ENCODE assay signal across 28 mouse cellular contexts in genomic region chr17:50159816-50160215, GRCm38 (mm10). TPM values are rescaled to one million over a fixed set of nuclear protein-coding genes. Genes with fewer than 3 reads are reported as not detected.
DNase-seq lines count a peak whose midpoint lies in the region; ATAC-seq lines count a peak whose summit lies in the region.
"Had no signal": no experiment of that assay in that cellular context is flagged by ENCODE, and none has a peak within 500 bp of the region (broad histone marks: within the 10 kb centered on the region; RNA-seq: fewer than 3 reads in every experiment).

No protein-coding gene starts in this region.

- no peak for DNase-seq in forebrain, embryonic 10.5 days (ENCODE audit: extremely low spot score, low spot score)
- peak; percentile 54 to 56 for DNase-seq in spleen, postnatal 36 days (ENCODE audit: low spot score in 2 of 2)
- DNase-seq in spleen, postnatal 10 days (ENCODE audit: low spot score in 2 of 2): no peak
- no peak for DNase-seq in cerebellum, postnatal 4 days (ENCODE audit: low spot score in 2 of 2)
- no peak for DNase-seq in adrenal gland, postnatal 4 days (ENCODE audit: low spot score in 2 of 2)
- DNase-seq: adrenal gland, postnatal 25 days; cerebellum, adult 2 months; cerebellum, postnatal 14 days; gastrocnemius, adult 2 months; heart, postnatal 14 days; kidney, adult 18-20 months; kidney, postnatal 25 days; lung, embryonic 14.5 days; lung, postnatal 14 days; right cerebral cortex, adult 18-20 months; thymus, postnatal 14 days had no signal

- peaks cover 7% of the 10 kb centered on the region for H3K9me3 ChIP-seq in forebrain, embryonic 10.5 days
- H3K9me3 ChIP-seq in forebrain, embryonic 13.5 days (replicated peaks): no peaks in the 10 kb centered on the region; the same call in 1 of the 2 replicates
- H3K9me3 ChIP-seq: hindbrain, embryonic 15.5 days had no signal

- peaks cover 10% of the 10 kb centered on the region for H3K36me3 ChIP-seq in forebrain, embryonic 10.5 days (replicated peaks)
- H3K36me3 ChIP-seq in forebrain, embryonic 13.5 days (ENCODE audit: poor library complexity, severe bottlenecking): peaks cover 6% of the 10 kb centered on the region; the same call in 1 of the 2 replicates
- H3K36me3 ChIP-seq: hindbrain, embryonic 10.5 days had no signal

- no peaks in the 10 kb centered on the region for H3K27me3 ChIP-seq in forebrain, embryonic 10.5 days (ENCODE audit: poor library complexity, severe bottlenecking)
- no peaks in the 10 kb centered on the region for H3K27me3 ChIP-seq in forebrain, embryonic 13.5 days
- H3K27me3 ChIP-seq: hindbrain, embryonic 15.5 days; kidney, embryonic 15.5 days; limb, embryonic 13.5 days had no signal

- H3K4me1 ChIP-seq in forebrain, embryonic 10.5 days: no peaks in the 10 kb centered on the region
- H3K4me1 ChIP-seq in forebrain, embryonic 13.5 days: no peaks in the 10 kb centered on the region
- H3K4me1 ChIP-seq: hindbrain, embryonic 10.5 days; kidney, embryonic 15.5 days had no signal

- H3K27ac ChIP-seq in forebrain, embryonic 10.5 days: 0 out of 2 replicates have a peak overlapping the region, but pooled peaks have one; percentile 20
- H3K27ac ChIP-seq in forebrain, embryonic 13.5 days: no peak overlapping the region
- H3K27ac ChIP-seq: gastrocnemius, adult 2 months; hindbrain, embryonic 10.5 days; hindbrain, embryonic 15.5 days; kidney, embryonic 15.5 days; layer of hippocampus, adult 2 months; limb, embryonic 13.5 days; liver, embryonic 14.5 days had no signal

- no peak overlapping the region for H3K9ac ChIP-seq in forebrain, embryonic 13.5 days
- H3K9ac ChIP-seq: hindbrain, embryonic 15.5 days; kidney, embryonic 15.5 days; limb, embryonic 13.5 days; liver, embryonic 14.5 days; lung, embryonic 14.5 days had no signal

- no peak overlapping the region for H3K4me3 ChIP-seq in forebrain, embryonic 10.5 days
- no peak overlapping the region for H3K4me3 ChIP-seq in forebrain, embryonic 13.5 days
- H3K4me3 ChIP-seq: gastrocnemius, adult 2 months; hindbrain, embryonic 10.5 days; hindbrain, embryonic 15.5 days; kidney, embryonic 15.5 days; layer of hippocampus, adult 2 months; limb, embryonic 13.5 days had no signal

- H3K4me2 ChIP-seq in forebrain, embryonic 13.5 days: no peak overlapping the region
- H3K4me2 ChIP-seq: hindbrain, embryonic 15.5 days; kidney, embryonic 15.5 days; limb, embryonic 13.5 days; lung, embryonic 14.5 days; midbrain, embryonic 11.5 days had no signal

- 95% methylated on average over 6 of the region's 6 CpGs for WGBS in forebrain, embryonic 10.5 days
- 90% methylated on average over 6 of the region's 6 CpGs for WGBS in forebrain, embryonic 13.5 days

- ATAC-seq in forebrain, embryonic 13.5 days: no peak
- peak; percentile 13; the same call in 1 of the 2 replicates for ATAC-seq in megakaryocyte progenitor cell, adult 5-6 weeks (replicated peaks; ENCODE audit: poor library complexity)
- ATAC-seq: forebrain, embryonic 16.5 days; inflammation-experienced regulatory T-cells, adult 6 months; midbrain, embryonic 16.5 days had no signal

RNA-seq across cellular contexts. Expression of gene Rftn1, which starts 30.7 kb away (rescaled TPM):
- polyA plus RNA-seq in forebrain, embryonic 10.5 days (2016; fragmentation: Nextera tagmentation; extraction: Ambion mirVana): 8.3 and 10.2 TPM in 2 replicates
- polyA plus RNA-seq in forebrain, embryonic 13.5 days (2015; fragmentation: Nextera tagmentation; extraction: Ambion mirVana): 15.3 and 18.7 TPM in 2 replicates
- 13.2 and 15.5 TPM in 2 replicates for total RNA-seq in megakaryocyte progenitor cell, adult 5-6 weeks (2015)
- 29.8 and 36.5 TPM in 2 replicates for total RNA-seq in megakaryocyte progenitor cell, adult 5-6 weeks (2017)
- total RNA-seq in adrenal gland, postnatal 4 days (2021): 10 to 100 TPM; 16.0 to 16.9 TPM

Comparison
In these comparisons a context has a peak if more than half of its experiments do, and no peak if none do; other contexts are left out.
1. DNase-seq: peak in spleen, postnatal 36 days (2 of 2); none in forebrain, embryonic 10.5 days (single experiment), spleen, postnatal 10 days (0 of 2), cerebellum, postnatal 4 days (0 of 2) and adrenal gland, postnatal 4 days (0 of 2).